Mouse (Mus musculus) gastrocnemius, adult 2 months (tissue): ENCODE data around the gene Gm16181. TPM values are rescaled to one million over a fixed set of nuclear protein-coding genes. Genes with fewer than 3 reads are reported as not detected.
A peak's percentile ranks its signal among the peaks of the same experiment; 100 is the strongest.

ENCODE experiments used
- DNase-seq: peaks from one replicate; pipeline ENCODE4 v3.0.0; 2022
- H3K27ac ChIP-seq: fragments of 200-600 bp; 2 replicates; pipeline ENCODE4 v1.8.1; 2022; ENCODE audit warnings: mild to moderate bottlenecking
- H3K4me3 ChIP-seq: fragments of 200-600 bp; 2 replicates; pipeline ENCODE4 v1.8.1; 2022; ENCODE audit warnings: mild to moderate bottlenecking, moderate library complexity
- CTCF ChIP-seq: fragments of 200-600 bp; IDR thresholded peaks from 2 replicates; pipeline ENCODE4 v1.8.1; 2022; ENCODE audit warnings: antibody characterized with exemption, mild to moderate bottlenecking, moderate library complexity
- intact Hi-C: fragments of 180-260 bp; cut with DNase I; formaldehyde crosslinking; loops from one replicate; pipeline ENCODE4 v1.15.1; 2025
- total RNA-seq, 2 experiments: library from RNA; stranded (reverse); gene quantifications; 2 replicates each; pipeline ENCODE4 v1.2.3; 2021

The Gm16181 gene
- total RNA-seq, 2 experiments from 2014 or later, result not detected

- no peak within 1 kb of the TSS; the same call in 1 of the 2 replicates for H3K27ac ChIP-seq
- no peak for TF ChIP-seq CTCF
- peak within 1 kb of the TSS; percentile 8; the same call in 1 of the 2 replicates for H3K4me3 ChIP-seq
- intact Hi-C loops, result no loop called here
- DNase-seq, result no peak
These were observed 32.5 kb upstream of the Gm16181 start, which contains the start of gene Lst1 for GRCm38 (mm10) chr17:35187959-35188610. Gene Lst1 (minus strand): TSS chr17:35188439.

GRCm38 (mm10) chr17:35189186-35189585, 31.4 kb upstream of the Gm16181 start:
- TF ChIP-seq CTCF, result no peak
- no peak overlapping the region; the same call in 1 of the 2 replicates for H3K27ac ChIP-seq

DNA sequence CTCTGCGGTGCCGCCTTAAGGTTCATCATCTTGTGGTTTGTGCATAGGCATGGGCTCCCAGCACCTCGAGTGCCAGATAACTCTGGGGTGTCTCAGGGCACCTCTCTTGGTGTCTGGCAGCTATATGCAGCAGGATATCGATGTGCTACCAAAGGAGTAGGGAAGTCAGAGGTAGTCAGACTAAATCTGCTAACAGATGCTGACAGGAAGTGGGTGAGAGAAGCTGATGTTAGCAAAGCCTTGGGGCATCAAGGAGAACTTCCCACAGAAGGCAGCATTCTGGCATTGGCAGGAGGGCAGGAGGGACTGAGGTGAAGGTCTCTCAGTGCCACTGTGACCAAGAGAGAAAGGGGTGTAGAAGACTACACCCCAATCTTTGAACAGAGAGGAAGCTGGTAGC, 30.5 kb upstream of the Gm16181 start:
- TF ChIP-seq CTCF, result no peak
- intact Hi-C loops, result no loop called here
- no peak for DNase-seq
- Histone ChIP-seq H3K4me3 (no peak overlapping the region), H3K27ac (no peak overlapping the region)

More at GRCm38 (mm10) chr17:35189186-35189585, 31.4 kb upstream of the Gm16181 start:
- no peak overlapping the region for H3K4me3 ChIP-seq
- DNase-seq, result no peak
- intact Hi-C loops, result no loop called here

GRCm38 (mm10) chr17:35191723-35192122, 28.9 kb upstream of the Gm16181 start:
- H3K4me3 ChIP-seq, result no peak overlapping the region
- intact Hi-C loops, result no loop called here

GRCm38 (mm10) chr17:35192924-35193323, 27.7 kb upstream of the Gm16181 start:
- no peak overlapping the region for H3K4me3 ChIP-seq
- H3K27ac ChIP-seq, result no peak overlapping the region
- intact Hi-C loops, result no loop called here
- DNase-seq, result no peak
- TF ChIP-seq CTCF, result no peak

More at GRCm38 (mm10) chr17:35191723-35192122, 28.9 kb upstream of the Gm16181 start:
- DNase-seq, result no peak
- no peak overlapping the region for H3K27ac ChIP-seq
- TF ChIP-seq CTCF, result 0 out of 2 replicates have a peak, but pooled peaks have one; percentile 5

- no peak for DNase-seq
- peak within 1 kb of the TSS; percentile 76 for H3K4me3 ChIP-seq
- intact Hi-C loops, result loop anchor here (2.0 kb wide), 1 partner anchor 15 kb away; no protein-coding TSS in a partner anchor
- no peak for TF ChIP-seq CTCF
- peak within 1 kb of the TSS; percentile 62 for H3K27ac ChIP-seq
These were observed 26.5 kb upstream of the Gm16181 start, which contains the start of gene Ltb for GRCm38 (mm10) chr17:35193881-35194843. Gene Ltb (plus strand): TSS chr17:35194439.

DNA sequence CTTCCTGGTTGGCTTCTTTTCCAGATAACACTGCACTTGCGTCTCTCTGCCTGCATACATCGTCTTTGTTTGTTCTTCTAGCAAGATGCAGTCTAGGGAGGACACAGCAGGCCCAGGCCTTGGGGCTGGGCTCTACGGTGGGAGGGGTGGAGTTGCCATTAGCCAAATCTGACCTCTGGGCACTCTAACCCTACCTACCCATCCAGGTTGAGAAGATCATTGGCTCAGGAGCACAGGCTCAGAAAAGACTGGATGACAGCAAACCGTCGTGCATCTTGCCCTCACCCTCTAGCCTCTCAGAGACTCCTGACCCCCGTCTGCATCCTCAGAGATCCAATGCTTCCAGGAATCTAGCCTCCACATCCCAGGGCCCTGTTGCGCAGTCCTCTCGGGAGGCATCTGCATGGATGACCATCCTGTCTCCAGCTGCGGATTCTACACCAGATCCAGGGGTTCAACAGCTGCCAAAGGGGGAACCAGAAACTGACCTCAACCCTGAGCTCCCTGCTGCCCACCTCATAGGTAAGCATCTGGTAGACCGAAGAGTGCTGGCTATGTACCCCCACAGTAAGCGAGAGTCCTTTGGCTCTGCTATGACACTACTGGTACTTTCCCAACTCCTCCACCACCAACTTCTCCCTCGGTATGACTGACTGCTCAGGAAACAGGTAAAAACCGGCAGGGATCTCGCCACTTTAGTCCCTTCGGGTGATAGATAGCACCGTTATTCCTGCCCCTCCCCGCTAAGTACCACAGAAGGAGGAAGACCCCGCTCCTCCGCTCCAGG, 25.6 kb upstream of the Gm16181 start:
- Histone ChIP-seq H3K4me3 (peak overlapping the region; percentile 76), H3K27ac (peak overlapping the region; percentile 62)
- no peak for TF ChIP-seq CTCF
- no peak for DNase-seq
- intact Hi-C loops, result loop anchor here (2.0 to 5.0 kb wide), 2 partner anchors 16 to 37 kb away; partner anchors contain the start of gene Atp6v1g2

- intact Hi-C loops, result loop anchor here (2.0 to 5.0 kb wide), 2 partner anchors 17 to 37 kb away; partner anchors contain the start of gene Atp6v1g2
- Histone ChIP-seq H3K27ac (peak overlapping the region; percentile 62), H3K4me3 (peak overlapping the region; percentile 76)
- DNase-seq, result peak; percentile 89
- peak; percentile 99; the same call in 1 of the 2 replicates for TF ChIP-seq CTCF
These were observed 24.9 kb upstream of the Gm16181 start for GRCm38 (mm10) chr17:35195631-35196320.

DNA sequence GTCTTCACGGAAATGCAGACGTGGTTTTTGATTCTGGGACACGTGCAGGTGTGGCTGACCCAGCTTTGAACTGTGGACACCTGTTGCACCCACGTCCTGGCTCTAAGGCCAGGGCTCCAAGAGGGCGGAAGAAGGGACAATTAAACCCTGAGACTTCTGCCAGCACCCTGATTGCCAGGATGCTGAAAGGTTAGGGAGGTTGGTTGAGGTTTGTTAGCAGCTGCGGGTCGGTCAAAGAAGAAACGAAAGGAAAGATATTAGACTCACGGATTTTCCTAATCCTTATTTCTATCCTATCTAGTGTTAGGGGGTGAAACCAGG, 24.4 kb upstream of the Gm16181 start:
- DNase-seq, result no peak
- Histone ChIP-seq H3K27ac (peak overlapping the region; percentile 62; the same call in 1 of the 2 replicates), H3K4me3 (peak overlapping the region; percentile 76)
- intact Hi-C loops, result loop anchor here (5.0 kb wide), 1 partner anchor 36 kb away; the partner anchor contains the start of gene Atp6v1g2
- TF ChIP-seq CTCF, result no peak

- intact Hi-C loops, result loop anchor here (5.0 kb wide), 1 partner anchor 35 kb away; the partner anchor contains the start of gene Atp6v1g2
These were observed 23.5 kb upstream of the Gm16181 start for GRCm38 (mm10) chr17:35197126-35197525.

DNA sequence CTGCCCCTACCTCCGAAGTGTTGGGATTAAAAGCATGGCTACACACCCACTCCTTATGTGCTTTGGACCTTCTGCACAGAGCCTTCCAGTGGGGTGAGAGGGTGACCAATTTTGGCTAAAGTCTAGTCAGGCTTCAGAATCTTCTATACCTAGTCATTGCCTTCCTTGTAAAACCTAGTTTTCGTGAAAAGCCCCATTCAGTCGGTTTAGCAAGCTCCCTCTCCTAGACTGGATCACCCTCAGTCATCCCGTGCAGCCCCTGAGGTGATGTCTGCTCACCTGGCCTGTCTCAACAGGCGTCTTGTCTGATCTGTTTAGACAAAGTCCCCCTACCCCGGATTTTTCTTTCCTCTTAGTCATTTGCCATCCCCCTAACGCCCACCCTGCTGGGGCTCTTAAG, 22.6 kb upstream of the Gm16181 start:
- Histone ChIP-seq H3K27ac (no peak overlapping the region), H3K4me3 (no peak overlapping the region)
- intact Hi-C loops, result loop anchor here (5.0 kb wide), 1 partner anchor 34 kb away; the partner anchor contains the start of gene Atp6v1g2
- no peak for DNase-seq
- no peak for TF ChIP-seq CTCF

More at GRCm38 (mm10) chr17:35197126-35197525, 23.5 kb upstream of the Gm16181 start:
- Histone ChIP-seq H3K4me3 (no peak overlapping the region), H3K27ac (no peak overlapping the region)
- no peak for TF ChIP-seq CTCF
- DNase-seq, result no peak
